Mouse (Mus musculus): ENCODE results near the gene Gm49027. TPM values are rescaled to one million over a fixed set of nuclear protein-coding genes. Genes with fewer than 3 reads are reported as not detected.
A peak's percentile ranks its signal among the peaks of the same experiment; 100 is the strongest.

Gm49027 gene
- polyA plus RNA-seq, 1 experiment from 2014 or later = 0.28 TPM

GRCm38 (mm10) chr5:123528641-123529040, 3.4 kb upstream of the Gm49027 start:
- Histone ChIP-seq H3K4me2 (ENCODE audit: low read depth, low read length) (no peak overlapping the region), H3K27me3 (ENCODE audit: control insufficient read depth, insufficient read depth, low read depth, low read length) (no peaks in the 10 kb centered on the region), H3K4me1 (ENCODE audit: control insufficient read depth, low read depth, low read length) (peaks cover 11% of the 10 kb centered on the region), H3K27ac (ENCODE audit: low read length) (no peak overlapping the region), H3K36me3 (ENCODE audit: control insufficient read depth, insufficient read depth) (peaks cover 23% of the 10 kb centered on the region), H3K9ac (ENCODE audit: low read depth, low read length) (no peak overlapping the region), H3K4me3 (ENCODE audit: low read depth, low read length) (no peak overlapping the region), H3K9me3 (replicated peaks; ENCODE audit: control insufficient read depth, low read length) (no peaks in the 10 kb centered on the region)
- WGBS (ENCODE audit: insufficient replicate concordance) = 68% methylated on average over 7 of the region's 7 CpGs
- no peak for ATAC-seq (ENCODE audit: low read depth)

DNA sequence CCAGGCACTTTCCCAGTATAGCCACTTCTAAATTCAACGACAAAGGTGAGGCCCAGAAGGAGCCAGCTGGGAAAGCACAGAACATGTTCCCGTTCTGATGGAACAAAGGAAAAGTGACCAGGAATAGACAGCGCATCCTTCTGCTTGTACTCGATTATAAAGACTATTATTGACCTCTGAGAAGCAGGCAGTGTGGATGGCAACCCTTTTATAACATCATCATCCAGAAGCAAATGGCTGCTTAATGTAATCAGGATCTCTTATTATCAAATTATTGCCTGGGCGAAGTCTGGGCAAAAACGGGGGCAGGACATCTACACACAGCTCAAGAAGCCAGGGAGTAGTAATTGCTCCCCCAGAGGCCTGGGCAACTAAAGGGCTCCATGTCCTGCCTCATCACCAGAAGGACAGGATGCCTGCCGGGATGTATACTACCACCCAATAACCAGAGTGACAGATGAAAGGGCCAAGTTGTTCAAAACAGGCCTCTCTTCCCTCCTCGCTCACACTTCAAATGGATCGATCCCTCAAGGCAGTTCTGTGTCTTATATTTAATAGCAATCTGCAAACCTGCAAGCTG, 718 bp upstream of the Gm49027 start:
- WGBS (ENCODE audit: insufficient replicate concordance) = 79% methylated on average over 9 of the region's 9 CpGs
- ATAC-seq (ENCODE audit: low read depth) = no peak

GRCm38 (mm10) chr5:123524393-123524750, 916 bp downstream of the Gm49027 start:
- Histone ChIP-seq H3K9me3 (replicated peaks; ENCODE audit: control insufficient read depth, low read length) (no peaks in the 10 kb centered on the region), H3K27me3 (ENCODE audit: control insufficient read depth, insufficient read depth, low read depth, low read length) (no peaks in the 10 kb centered on the region), H3K4me3 (ENCODE audit: low read depth, low read length) (peak overlapping the region; percentile 86), H3K4me1 (ENCODE audit: control insufficient read depth, low read depth, low read length) (peaks cover 19% of the 10 kb centered on the region), H3K9ac (ENCODE audit: low read depth, low read length) (peak overlapping the region; percentile 85), H3K36me3 (ENCODE audit: control insufficient read depth, insufficient read depth) (0 out of 2 replicates have a peak, but pooled peaks cover 2% of the 10 kb centered on the region), H3K4me2 (ENCODE audit: low read depth, low read length) (peak overlapping the region; percentile 81), H3K27ac (ENCODE audit: low read length) (peak overlapping the region; percentile 55; the same call in 1 of the 2 replicates)
- under 1% methylated on average over 27 of the region's 27 CpGs for WGBS (ENCODE audit: insufficient replicate concordance)
- peak; percentile 90 for ATAC-seq (ENCODE audit: low read depth)

More for the DNA sequence above, 718 bp upstream of the Gm49027 start:
- Histone ChIP-seq H3K27ac (ENCODE audit: low read length) (no peak overlapping the region), H3K36me3 (ENCODE audit: control insufficient read depth, insufficient read depth) (peaks cover 12% of the 10 kb centered on the region), H3K27me3 (ENCODE audit: control insufficient read depth, insufficient read depth, low read depth, low read length) (no peaks in the 10 kb centered on the region), H3K4me2 (ENCODE audit: low read depth, low read length) (no peak overlapping the region), H3K9me3 (replicated peaks; ENCODE audit: control insufficient read depth, low read length) (no peaks in the 10 kb centered on the region), H3K4me1 (ENCODE audit: control insufficient read depth, low read depth, low read length) (peaks cover 19% of the 10 kb centered on the region), H3K4me3 (ENCODE audit: low read depth, low read length) (no peak overlapping the region), H3K9ac (ENCODE audit: low read depth, low read length) (no peak overlapping the region)

DNA sequence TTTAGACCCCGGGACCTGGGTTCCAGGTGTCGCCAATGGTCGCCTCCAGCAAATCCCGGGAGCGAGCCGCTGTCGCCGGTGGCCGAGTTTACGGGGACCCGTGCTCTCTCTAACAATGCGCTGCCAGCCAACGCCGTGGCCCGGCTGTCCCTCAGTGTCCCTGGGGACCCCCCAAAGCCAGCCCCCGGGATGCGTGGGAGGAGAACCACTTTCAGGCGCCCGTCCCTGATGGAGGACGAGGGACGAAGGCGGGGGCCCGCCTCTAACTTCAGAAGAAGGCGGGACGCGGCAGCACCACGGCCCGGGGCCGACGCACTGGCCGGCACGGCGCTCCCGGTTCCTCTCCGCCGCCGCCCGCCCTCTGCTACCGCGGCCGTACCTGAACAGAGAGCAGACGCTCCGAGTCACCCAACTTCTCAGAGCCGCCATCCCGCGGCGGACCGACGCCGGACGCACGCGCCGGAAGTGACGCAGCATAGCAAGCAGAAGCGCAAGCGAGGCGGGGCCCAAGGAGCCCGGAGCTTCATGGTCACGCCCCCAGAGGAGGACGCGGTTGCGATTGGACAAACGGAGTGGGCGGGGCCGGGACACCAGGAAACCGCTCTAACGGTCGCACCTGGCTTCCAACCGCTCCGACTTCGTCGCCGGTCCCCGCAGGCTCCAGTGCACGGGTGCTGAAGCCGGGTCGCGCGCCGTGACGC, 1.4 kb downstream of the Gm49027 start, which contains the start of gene Diablo:
Gene Diablo, minus strand, starts transcription at position 485 of the 701 bp plus-strand sequence.
- H3K36me3 ChIP-seq (ENCODE audit: control insufficient read depth, insufficient read depth) = no peaks in the 10 kb centered on the region
- H3K27ac ChIP-seq (ENCODE audit: low read length) = peak within 1 kb of the TSS; percentile 67
- H3K4me1 ChIP-seq (ENCODE audit: control insufficient read depth, low read depth, low read length) = peaks cover 19% of the 10 kb centered on the region
- peak within 1 kb of the TSS; percentile 86 for H3K4me3 ChIP-seq (ENCODE audit: low read depth, low read length)
- under 1% methylated on average over 82 of the region's 82 CpGs for WGBS (ENCODE audit: insufficient replicate concordance)
- H3K27me3 ChIP-seq (ENCODE audit: control insufficient read depth, insufficient read depth, low read depth, low read length) = no peaks in the 10 kb centered on the region
- H3K9ac ChIP-seq (ENCODE audit: low read depth, low read length) = peak within 1 kb of the TSS; percentile 85
- peak; percentile 96 for ATAC-seq (ENCODE audit: low read depth)
- no peaks in the 10 kb centered on the region for H3K9me3 ChIP-seq (replicated peaks; ENCODE audit: control insufficient read depth, low read length)
- H3K4me2 ChIP-seq (ENCODE audit: low read depth, low read length) = peak within 1 kb of the TSS; percentile 89

GRCm38 (mm10) chr5:123522166-123522565, 3.1 kb downstream of the Gm49027 start:
- ATAC-seq (ENCODE audit: low read depth) = no peak
- WGBS (ENCODE audit: insufficient replicate concordance) = 60% methylated on average over 1 of the region's 1 CpGs
- Histone ChIP-seq H3K27ac (ENCODE audit: low read length) (no peak overlapping the region), H3K27me3 (ENCODE audit: control insufficient read depth, insufficient read depth, low read depth, low read length) (no peaks in the 10 kb centered on the region), H3K4me2 (ENCODE audit: low read depth, low read length) (no peak overlapping the region), H3K9ac (ENCODE audit: low read depth, low read length) (no peak overlapping the region), H3K4me1 (ENCODE audit: control insufficient read depth, low read depth, low read length) (peaks cover 19% of the 10 kb centered on the region), H3K36me3 (ENCODE audit: control insufficient read depth, insufficient read depth) (no peaks in the 10 kb centered on the region; the same call in 1 of the 2 replicates), H3K4me3 (ENCODE audit: low read depth, low read length) (no peak overlapping the region), H3K9me3 (replicated peaks; ENCODE audit: control insufficient read depth, low read length) (no peaks in the 10 kb centered on the region)

DNA sequence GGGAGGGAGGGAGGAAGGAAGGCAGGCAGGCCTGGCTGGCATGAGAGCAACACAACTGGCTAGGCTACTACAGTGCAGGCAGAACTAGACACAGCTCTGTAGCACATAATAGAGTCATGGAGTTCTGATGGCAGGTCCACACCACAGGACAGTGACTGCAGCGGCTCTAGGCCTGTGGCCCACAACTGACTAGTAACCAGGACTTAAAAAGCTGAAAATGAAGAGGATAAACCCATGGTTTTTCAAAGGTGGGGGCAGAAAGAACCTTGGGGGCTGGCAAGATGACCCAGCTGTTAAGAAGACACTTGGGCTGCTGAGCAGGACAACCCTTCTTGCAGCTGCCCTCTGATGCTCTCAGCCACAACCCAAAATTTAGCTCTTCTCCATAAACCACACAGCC, 3.7 kb downstream of the Gm49027 start:
- H3K9me3 ChIP-seq (replicated peaks; ENCODE audit: control insufficient read depth, low read length) = no peaks in the 10 kb centered on the region
- no peaks in the 10 kb centered on the region for H3K27me3 ChIP-seq (ENCODE audit: control insufficient read depth, insufficient read depth, low read depth, low read length)
- no peak for ATAC-seq (ENCODE audit: low read depth)
- no peaks in the 10 kb centered on the region; the same call in 1 of the 2 replicates for H3K36me3 ChIP-seq (ENCODE audit: control insufficient read depth, insufficient read depth)
- H3K27ac ChIP-seq (ENCODE audit: low read length) = no peak overlapping the region
- no peak overlapping the region for H3K4me2 ChIP-seq (ENCODE audit: low read depth, low read length)
- WGBS (ENCODE audit: insufficient replicate concordance) = 80% methylated on average over 1 of the region's 1 CpGs
- no peak overlapping the region for H3K9ac ChIP-seq (ENCODE audit: low read depth, low read length)
- peaks cover 19% of the 10 kb centered on the region for H3K4me1 ChIP-seq (ENCODE audit: control insufficient read depth, low read depth, low read length)
- H3K4me3 ChIP-seq (ENCODE audit: low read depth, low read length) = no peak overlapping the region

DNA sequence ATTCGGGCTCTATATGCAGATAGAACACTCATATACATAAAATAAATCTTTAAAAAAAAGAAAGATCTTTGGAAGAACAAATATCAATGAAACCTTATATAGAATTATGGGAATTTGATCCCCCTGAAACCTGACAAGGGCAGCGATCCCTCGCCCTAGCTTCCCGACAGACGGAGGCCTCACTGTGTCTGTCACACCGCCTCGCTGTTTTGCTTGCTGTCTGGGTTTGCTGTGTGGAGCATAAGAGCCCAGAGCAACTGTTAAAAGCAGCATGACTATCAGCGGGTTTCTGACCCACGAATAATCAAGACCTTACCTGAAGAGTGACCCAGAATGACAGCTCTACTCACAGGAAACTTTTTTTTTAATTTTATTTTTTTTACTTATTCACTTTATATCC, 4.6 kb downstream of the Gm49027 start:
- Histone ChIP-seq H3K36me3 (ENCODE audit: control insufficient read depth, insufficient read depth) (no peaks in the 10 kb centered on the region; the same call in 1 of the 2 replicates), H3K4me2 (ENCODE audit: low read depth, low read length) (no peak overlapping the region), H3K9me3 (replicated peaks; ENCODE audit: control insufficient read depth, low read length) (no peaks in the 10 kb centered on the region), H3K9ac (ENCODE audit: low read depth, low read length) (no peak overlapping the region), H3K4me1 (ENCODE audit: control insufficient read depth, low read depth, low read length) (peaks cover 19% of the 10 kb centered on the region), H3K27me3 (ENCODE audit: control insufficient read depth, insufficient read depth, low read depth, low read length) (no peaks in the 10 kb centered on the region), H3K27ac (ENCODE audit: low read length) (no peak overlapping the region), H3K4me3 (ENCODE audit: low read depth, low read length) (no peak overlapping the region)
- WGBS (ENCODE audit: insufficient replicate concordance) = 82% methylated on average over 9 of the region's 9 CpGs
- ATAC-seq (ENCODE audit: low read depth) = no peak

DNA sequence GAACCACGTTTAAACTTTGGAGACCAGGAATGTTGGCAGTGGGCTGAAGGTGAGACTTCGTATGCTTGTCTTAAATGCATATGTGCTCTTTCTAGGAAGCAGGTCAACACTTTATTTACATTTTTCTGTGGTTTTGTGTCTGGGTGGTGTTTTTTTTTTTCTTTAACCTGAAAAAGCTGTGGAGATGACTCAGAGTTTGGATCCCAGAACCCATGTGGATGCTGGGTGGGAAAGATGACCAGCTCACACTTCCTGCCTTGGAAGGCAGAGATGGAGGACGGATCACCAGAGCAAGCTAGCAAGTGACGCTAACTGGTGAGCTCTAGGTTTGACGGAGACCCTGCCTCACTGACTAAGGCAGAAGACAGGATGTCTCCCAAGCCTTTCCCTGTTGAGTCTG, 10.4 kb downstream of the Gm49027 start:
- H3K36me3 ChIP-seq (ENCODE audit: control insufficient read depth, insufficient read depth) = no peaks in the 10 kb centered on the region; the same call in 1 of the 2 replicates
- peaks cover 4% of the 10 kb centered on the region; the same call in 1 of the 2 replicates for H3K27me3 ChIP-seq (ENCODE audit: control insufficient read depth, insufficient read depth, low read depth, low read length)
- no peak for ATAC-seq (ENCODE audit: low read depth)
- H3K4me3 ChIP-seq (ENCODE audit: low read depth, low read length) = no peak overlapping the region
- H3K27ac ChIP-seq (ENCODE audit: low read length) = no peak overlapping the region
- H3K4me2 ChIP-seq (ENCODE audit: low read depth, low read length) = no peak overlapping the region
- no peak overlapping the region for H3K9ac ChIP-seq (ENCODE audit: low read depth, low read length)
- H3K9me3 ChIP-seq (replicated peaks; ENCODE audit: control insufficient read depth, low read length) = no peaks in the 10 kb centered on the region
- 81% methylated on average over 5 of the region's 5 CpGs for WGBS (ENCODE audit: insufficient replicate concordance)
- H3K4me1 ChIP-seq (ENCODE audit: control insufficient read depth, low read depth, low read length) = peaks cover 9% of the 10 kb centered on the region

GRCm38 (mm10) chr5:123512102-123512501, 13.2 kb downstream of the Gm49027 start:
- Histone ChIP-seq H3K9me3 (replicated peaks; ENCODE audit: control insufficient read depth, low read length) (no peaks in the 10 kb centered on the region), H3K36me3 (ENCODE audit: control insufficient read depth, insufficient read depth) (no peaks in the 10 kb centered on the region), H3K27me3 (ENCODE audit: control insufficient read depth, insufficient read depth, low read depth, low read length) (peaks cover 31% of the 10 kb centered on the region), H3K27ac (ENCODE audit: low read length) (no peak overlapping the region), H3K9ac (ENCODE audit: low read depth, low read length) (no peak overlapping the region), H3K4me1 (ENCODE audit: control insufficient read depth, low read depth, low read length) (peaks cover 19% of the 10 kb centered on the region), H3K4me3 (ENCODE audit: low read depth, low read length) (no peak overlapping the region), H3K4me2 (ENCODE audit: low read depth, low read length) (no peak overlapping the region)
- peak; percentile 72 for ATAC-seq (ENCODE audit: low read depth)
- WGBS (ENCODE audit: insufficient replicate concordance) = 42% methylated on average over 3 of the region's 3 CpGs
